Mouse (Mus musculus) ES-E14 (cell line): ENCODE results near the gene Cox6b1. TPM values are rescaled to one million over a fixed set of nuclear protein-coding genes. Genes with fewer than 3 reads are reported as not detected.
A peak's percentile ranks its signal among the peaks of the same experiment; 100 is the strongest.

Source experiments
- DNase-seq: peaks from one replicate; pipeline ENCODE4 v3.0.0-alpha.2; 2013; ENCODE audit warnings: low read depth, low spot score
- H3K27ac ChIP-seq: 2 replicates; pipeline ENCODE4 v1.5.1; 2012; ENCODE audit warnings: low read depth, mild to moderate bottlenecking, low read length, moderate library complexity, mixed read lengths; ENCODE audit not compliant: poor library complexity, insufficient read depth, severe bottlenecking
- H3K36me3 ChIP-seq: 2 replicates; pipeline ENCODE4 v1.6.1; 2012; ENCODE audit warnings: mild to moderate bottlenecking, low read length, moderate library complexity, mixed read lengths; ENCODE audit not compliant: control insufficient read depth, poor library complexity, insufficient read depth, severe bottlenecking
- H3K4me1 ChIP-seq, 2 experiments: fragments of 150-350 bp in 1 of 2; sonication (generic) in 1 of 2; 2 replicates each; pipeline ENCODE4 v1.6.1; 2012; ENCODE audit warnings: low read length in 2 of 2, mild to moderate bottlenecking in 1 of 2, mixed read lengths in 1 of 2; ENCODE audit not compliant: control insufficient read depth in 2 of 2, insufficient read depth in 2 of 2, poor library complexity in 1 of 2
- H3K4me3 ChIP-seq, 2 experiments: fragments of 150-350 bp in 1 of 2; sonication (generic) in 1 of 2; 2 replicates each; pipeline ENCODE4 v1.5.1; 2012; ENCODE audit warnings: low read length in 2 of 2, low read depth in 1 of 2, mild to moderate bottlenecking in 1 of 2, mixed read lengths in 1 of 2; ENCODE audit not compliant: insufficient read depth in 1 of 2, poor library complexity in 1 of 2, severe bottlenecking in 1 of 2
- H3K9ac ChIP-seq: 2 replicates; pipeline ENCODE4 v1.6.1; 2012; ENCODE audit warnings: low read depth, mild to moderate bottlenecking, low read length, mixed read lengths; ENCODE audit not compliant: poor library complexity, insufficient read depth, severe bottlenecking
- H3K9me3 ChIP-seq: fragments of 150-350 bp; sonication (generic); 2 replicates; pipeline ENCODE4 v1.6.1; 2012; ENCODE audit warnings: low read depth, mild to moderate bottlenecking, low read length; ENCODE audit not compliant: control insufficient read depth, insufficient read depth
- CHD2 ChIP-seq: IDR thresholded peaks from 2 replicates; pipeline ENCODE4 v1.6.1; 2014; ENCODE audit warnings: mild to moderate bottlenecking, low read depth, low read length, inconsistent platforms
- HCFC1 ChIP-seq: IDR thresholded peaks from 2 replicates; pipeline ENCODE4 v1.6.1; 2012; ENCODE audit warnings: low read length, inconsistent platforms, borderline replicate concordance; ENCODE audit not compliant: insufficient read depth
- MAFK ChIP-seq: IDR thresholded peaks from 2 replicates; pipeline ENCODE4 v1.6.1; 2014; ENCODE audit warnings: mild to moderate bottlenecking, low read depth, low read length, inconsistent platforms; ENCODE audit not compliant: insufficient read depth
- ZC3H11A ChIP-seq: IDR thresholded peaks from 2 replicates; pipeline ENCODE4 v1.6.1; 2012; ENCODE audit warnings: low read depth, mild to moderate bottlenecking, inconsistent platforms, low read length, borderline replicate concordance
- ZNF384 ChIP-seq: IDR thresholded peaks from 2 replicates; pipeline ENCODE4 v1.6.1; 2012; ENCODE audit warnings: low read depth, low read length, inconsistent platforms
- in situ Hi-C, 2 experiments: fragments of 600-800 bp; cut with MboI; formaldehyde crosslinking; loops; one replicate each; pipeline ENCODE4 v1.15.1; 2025; ENCODE audit warnings: low sequenced_read_pairs in 2 of 2, inconsistent platforms in 1 of 2; ENCODE audit not compliant: unreplicated experiment in 2 of 2
- total RNA-seq: library from RNA; depleted of rRNA; stranded (reverse); fragments of 300-350 nt; gene quantifications from 2 replicates; pipeline ENCODE4 v1.2.3, GENCODE M21; 2012

The Cox6b1 gene
- total RNA-seq, 1 experiment, result 478 TPM

DNA sequence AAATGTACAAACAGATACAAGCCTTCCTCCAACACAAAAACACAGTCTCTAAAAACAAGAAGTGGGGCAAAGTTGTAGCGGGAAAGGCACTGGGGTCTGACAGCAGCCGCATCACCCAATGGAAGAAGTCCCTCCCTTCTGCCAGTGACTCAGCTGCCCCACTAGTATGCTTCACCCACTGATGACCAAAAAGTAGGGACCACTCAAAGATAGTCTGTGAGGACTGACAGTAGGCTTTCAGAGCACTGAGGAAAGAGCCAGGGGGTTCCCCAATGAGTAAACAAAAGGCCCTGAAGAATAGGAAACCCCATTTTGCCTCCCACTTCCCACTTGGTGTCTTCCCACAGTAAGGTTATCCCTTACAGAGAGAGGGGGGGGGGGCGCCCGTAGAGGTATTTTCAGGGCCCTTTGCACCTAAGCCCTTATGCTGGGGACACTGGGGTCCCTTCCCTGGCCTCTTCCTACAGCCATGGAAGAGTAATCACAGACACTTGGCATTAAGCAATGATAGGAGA, 31.4 kb downstream of the Cox6b1 start:
- H3K9ac ChIP-seq, result no peak overlapping the region
- no peak overlapping the region for H3K27ac ChIP-seq
- in situ Hi-C loops, result no loop called here
- TF ChIP-seq HCFC1 (no peak), ZC3H11A (no peak), CHD2 (no peak), ZNF384 (no peak), MAFK (no peak)
- peaks cover 0 to 24% of the 10 kb centered on the region in 2 experiments for H3K4me1 ChIP-seq
- no peaks in the 10 kb centered on the region for H3K36me3 ChIP-seq
- H3K4me3 ChIP-seq, result no peak overlapping the region
- DNase-seq, result no peak
- H3K9me3 ChIP-seq, result no peaks in the 10 kb centered on the region

DNA sequence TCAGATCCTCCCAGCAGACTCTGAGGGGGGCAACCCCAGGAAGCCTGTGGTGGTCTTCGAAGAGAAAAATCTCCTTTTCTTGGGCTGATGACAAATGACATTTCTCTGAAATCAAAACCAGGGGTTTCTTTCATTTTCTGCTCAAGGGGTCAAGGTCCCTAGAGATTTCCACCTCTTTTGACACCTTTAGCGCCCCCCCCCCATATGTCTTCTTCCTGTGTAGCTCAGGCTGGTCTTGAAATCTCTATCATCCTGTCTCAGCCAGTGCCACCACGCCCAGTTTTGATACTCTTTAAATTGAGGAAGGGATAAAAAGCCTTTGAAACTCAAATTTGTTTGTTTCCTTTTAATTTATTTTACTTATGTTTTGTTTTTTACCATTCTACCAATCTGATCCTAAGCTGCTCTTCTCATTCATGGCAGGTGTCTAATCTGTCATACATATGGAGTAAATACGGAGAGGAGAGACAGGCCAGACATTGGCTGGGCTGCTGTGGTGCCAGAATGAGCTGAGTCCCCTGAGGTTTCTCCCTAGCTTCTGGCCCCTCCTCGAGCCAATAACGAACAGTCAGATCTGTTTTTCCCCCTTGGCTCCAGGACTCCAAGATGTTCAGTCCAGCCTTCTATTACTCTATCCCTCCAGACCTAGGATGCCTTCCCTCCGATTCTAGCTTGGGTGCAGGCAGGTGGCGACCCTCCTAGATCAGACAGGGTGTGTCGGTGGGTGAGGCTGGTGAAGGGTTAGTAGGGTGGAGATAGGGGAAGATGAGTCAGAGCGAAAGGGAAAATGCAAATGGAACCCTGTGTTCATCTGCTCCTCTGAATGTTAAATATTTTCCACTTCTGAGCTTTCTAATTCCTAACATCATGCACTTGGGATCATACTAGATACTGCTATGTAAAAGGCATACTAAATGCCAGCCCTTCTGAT, 32.1 kb downstream of the Cox6b1 start:
- H3K9me3 ChIP-seq, result no peaks in the 10 kb centered on the region
- no peak overlapping the region for H3K27ac ChIP-seq
- H3K4me3 ChIP-seq, result no peak overlapping the region
- peaks cover 0 to 24% of the 10 kb centered on the region in 2 experiments; a peak in 3 of 4 replicates for H3K4me1 ChIP-seq
- H3K36me3 ChIP-seq, result no peaks in the 10 kb centered on the region
- in situ Hi-C loops, result no loop called here
- TF ChIP-seq CHD2 (no peak), MAFK (no peak), ZNF384 (no peak), ZC3H11A (no peak), HCFC1 (no peak)
- no peak for DNase-seq
- H3K9ac ChIP-seq, result no peak overlapping the region

DNA sequence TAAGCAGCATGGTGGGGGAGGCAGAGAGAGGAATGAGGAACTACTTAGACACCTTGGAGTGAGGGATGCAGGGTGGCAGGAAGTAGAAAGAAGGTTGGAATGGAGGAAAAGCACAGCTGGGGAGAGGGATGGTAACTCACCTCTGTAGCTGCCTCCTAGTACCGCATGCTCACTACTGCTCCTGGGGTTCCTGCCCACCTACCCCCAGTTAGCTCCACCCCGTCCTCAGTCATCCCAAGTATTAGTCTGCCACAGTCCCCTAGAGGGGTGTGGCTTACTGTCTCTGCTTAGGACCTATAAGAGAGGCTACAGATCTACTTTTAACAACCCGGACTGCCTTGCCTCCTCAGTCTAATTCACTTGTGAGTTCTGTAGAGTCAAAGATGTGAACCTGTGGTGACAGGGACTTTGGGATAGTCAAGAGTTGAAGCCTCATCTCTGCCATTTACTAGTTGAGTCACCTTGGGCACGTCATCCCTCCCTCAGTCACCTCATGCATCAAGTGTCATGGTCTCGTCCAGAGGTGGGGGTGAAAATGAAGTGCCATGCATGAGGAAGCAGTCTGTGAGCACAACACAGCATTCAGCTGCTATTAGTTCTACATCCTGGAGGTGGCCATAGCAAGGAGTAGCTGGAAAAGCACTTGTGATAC, 33.1 kb downstream of the Cox6b1 start:
- DNase-seq, result no peak
- Histone ChIP-seq H3K4me3 (0 out of 4 replicates have a peak overlapping the region, but pooled peaks of 1 of the 2 experiments have one; percentile 10), H3K4me1 (peaks cover 0 to 24% of the 10 kb centered on the region in 2 experiments; a peak in 3 of 4 replicates), H3K27ac (no peak overlapping the region), H3K9me3 (no peaks in the 10 kb centered on the region), H3K36me3 (no peaks in the 10 kb centered on the region), H3K9ac (no peak overlapping the region)
- in situ Hi-C loops, result no loop called here
- TF ChIP-seq ZNF384 (no peak), CHD2 (no peak), MAFK (no peak), HCFC1 (no peak), ZC3H11A (no peak)

DNA sequence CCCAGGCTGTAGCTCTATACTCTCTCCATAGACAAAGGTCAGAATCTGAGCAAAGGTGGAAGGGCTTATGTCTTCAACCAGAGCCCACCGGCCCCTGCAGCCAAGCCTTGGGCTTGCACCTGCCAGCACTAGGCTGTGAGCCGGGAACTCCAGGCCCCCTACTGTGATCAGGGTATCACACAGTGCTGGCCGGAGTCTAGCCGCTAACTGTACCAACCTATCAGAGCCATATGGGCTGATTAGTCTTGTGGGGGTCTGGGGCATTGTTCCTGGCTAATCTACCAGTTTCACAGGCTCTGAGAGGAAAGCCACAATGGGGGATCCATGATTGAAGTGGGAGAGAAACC, 34.4 kb downstream of the Cox6b1 start:
- H3K4me3 ChIP-seq, result no peak overlapping the region
- peaks cover 3% of the 10 kb centered on the region for H3K36me3 ChIP-seq
- no peak for DNase-seq
- H3K4me1 ChIP-seq, result peaks cover 4 to 30% of the 10 kb centered on the region in 2 experiments
- peak overlapping the region; percentile 17; the same call in 1 of the 2 replicates for H3K9ac ChIP-seq
- H3K27ac ChIP-seq, result no peak overlapping the region
- TF ChIP-seq CHD2 (no peak), HCFC1 (no peak), MAFK (no peak), ZNF384 (no peak), ZC3H11A (no peak)
- in situ Hi-C loops, result no loop called here
- no peaks in the 10 kb centered on the region for H3K9me3 ChIP-seq
